Mouse (Mus musculus) hindbrain, embryonic 12.5 days (tissue): Measurements from ENCODE around the gene Sdccag8. TPM values are rescaled to one million over a fixed set of nuclear protein-coding genes. Genes with fewer than 3 reads are reported as not detected.
A peak's percentile ranks its signal among the peaks of the same experiment; 100 is the strongest.

Source experiments
- ATAC-seq: fragments of 200-750 bp; cut with Nextera tagmentation; 2 replicates; pipeline ENCODE4 v1.8.0; 2017; ENCODE audit warnings: moderate TSS enrichment; ENCODE audit not compliant: low FRiP score
- H3K27ac ChIP-seq: fragments of 300-500 bp; sonication (generic); 2 replicates; pipeline ENCODE4 v1.5.1; 2016; ENCODE audit warnings: mild to moderate bottlenecking
- H3K27me3 ChIP-seq: fragments of 300-500 bp; sonication (generic); 2 replicates; pipeline ENCODE4 v1.6.1; 2016; ENCODE audit warnings: mild to moderate bottlenecking
- H3K36me3 ChIP-seq: fragments of 300-500 bp; sonication (generic); 2 replicates; pipeline ENCODE4 v1.6.1; 2016; ENCODE audit warnings: mild to moderate bottlenecking
- H3K4me1 ChIP-seq: fragments of 300-500 bp; sonication (generic); 2 replicates; pipeline ENCODE4 v1.6.1; 2016
- H3K4me2 ChIP-seq: fragments of 300-500 bp; sonication (generic); replicated peaks from 2 replicates; pipeline ENCODE4 v1.6.1; 2016; ENCODE audit warnings: mild to moderate bottlenecking
- H3K4me3 ChIP-seq: fragments of 300-500 bp; sonication (generic); 2 replicates; pipeline ENCODE4 v1.5.1; 2016; ENCODE audit warnings: mild to moderate bottlenecking
- H3K9ac ChIP-seq: fragments of 300-500 bp; sonication (generic); 2 replicates; pipeline ENCODE4 v1.6.1; 2016; ENCODE audit warnings: mild to moderate bottlenecking, moderate library complexity
- H3K9me3 ChIP-seq: fragments of 300-500 bp; sonication (generic); replicated peaks from 2 replicates; pipeline ENCODE4 v1.6.1; 2016; ENCODE audit warnings: mild to moderate bottlenecking
- WGBS: fragments of 180-500 bp; shearing (Covaris S2); methylation state at CpG from one replicate; pipeline ENCODE4 v1.1.7; 2016; 5-methylcytosine and 5-hydroxymethylcytosine counted together
- microRNA counts: library from miRNA; unstranded; fragments of <30 nt; microRNA quantifications from one replicate; lab custom pipeline; 2017
- microRNA-seq: library from miRNA; unstranded; fragments of <30 nt; microRNA quantifications from one replicate; pipeline ENCODE4, GENCODE M21; 2017
- polyA plus RNA-seq: library from polyadenylated mRNA; unstranded; fragments of >200 nt; fragmentation: Nextera tagmentation; extraction: Ambion mirVana; gene quantifications from 2 replicates; pipeline ENCODE4 v1.2.1, GENCODE M21; 2016

The Sdccag8 gene
- polyA plus RNA-seq, 1 experiment from 2014 or later: 24.8 TPM

DNA sequence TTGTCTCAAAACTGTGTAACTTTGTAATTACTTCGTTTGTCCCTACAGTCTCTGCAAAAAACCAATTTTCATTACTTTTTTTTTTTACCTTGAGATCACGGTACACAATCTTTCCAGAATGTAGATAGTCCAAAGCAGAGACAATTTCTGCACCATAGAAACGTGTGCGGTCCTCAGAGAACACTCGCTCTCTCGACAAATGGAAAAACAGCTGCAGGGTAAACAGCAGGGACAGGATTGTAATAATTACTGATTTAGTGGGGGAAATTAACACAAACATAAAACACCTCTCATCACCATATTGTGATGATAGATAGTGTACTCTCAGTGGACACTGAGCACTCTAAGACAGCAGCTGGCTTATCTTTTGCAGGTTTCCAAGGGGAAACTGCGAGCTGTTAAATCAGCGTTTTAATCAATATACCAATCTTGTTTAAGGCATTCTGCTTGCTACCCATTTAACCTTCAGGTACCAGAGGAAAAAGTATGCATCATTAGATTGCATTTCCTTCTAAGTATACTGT lies 252.7 kb downstream of the Sdccag8 start:
- 75% methylated on average over 8 of the region's 8 CpGs for WGBS
- Histone ChIP-seq H3K9ac (no peak overlapping the region), H3K4me3 (no peak overlapping the region), H3K4me2 (no peak overlapping the region), H3K4me1 (no peaks in the 10 kb centered on the region), H3K27me3 (no peaks in the 10 kb centered on the region), H3K36me3 (0 out of 2 replicates have a peak, but pooled peaks cover 7% of the 10 kb centered on the region), H3K27ac (no peak overlapping the region), H3K9me3 (no peaks in the 10 kb centered on the region)
- no peak for ATAC-seq

GRCm38 (mm10) chr1:177069161-177069560 lies 254.7 kb downstream of the Sdccag8 start:
- WGBS: 92% methylated on average over 2 of the region's 2 CpGs
- H3K36me3 ChIP-seq: 0 out of 2 replicates have a peak, but pooled peaks cover 7% of the 10 kb centered on the region

More at GRCm38 (mm10) chr1:177069161-177069560, 254.7 kb downstream of the Sdccag8 start:
- Histone ChIP-seq H3K9ac (no peak overlapping the region), H3K4me2 (no peak overlapping the region), H3K27me3 (no peaks in the 10 kb centered on the region), H3K4me3 (no peak overlapping the region), H3K27ac (no peak overlapping the region), H3K4me1 (no peaks in the 10 kb centered on the region), H3K9me3 (no peaks in the 10 kb centered on the region)
- no peak for ATAC-seq

MicroRNA genes within 50 kb of the gene (microRNA counts, 519-probe panel; counts per million panel counts)
- microRNA mmu-miR-350 (lab: Ali Mortazavi, UCI): 4,008 counts per million, percentile 82 among the panel's probes with 10 or more counts

Small RNA genes lying within 50 kb of the gene (microRNA-seq; reads per million reads assigned to microRNA genes)
- gene Gm25993: not detected
- gene Mir350: 966 reads per million, percentile 74 among the genes with 10 or more reads in this experiment

Other genes with a start within 250 kb of the Sdccag8 start
- 103 and 118 TPM in 2 replicates for gene Cep170, start 593 bp upstream of the Sdccag8 start, polyA plus RNA-seq